Mouse (Mus musculus): ENCODE measurements around the gene Abcb10.
"Not testable (repeated sequence)": the region's sequence is repeated elsewhere in the genome, so short reads cannot be mapped to it uniquely, and the experiment has no call there.

The Abcb10 gene

DNA sequence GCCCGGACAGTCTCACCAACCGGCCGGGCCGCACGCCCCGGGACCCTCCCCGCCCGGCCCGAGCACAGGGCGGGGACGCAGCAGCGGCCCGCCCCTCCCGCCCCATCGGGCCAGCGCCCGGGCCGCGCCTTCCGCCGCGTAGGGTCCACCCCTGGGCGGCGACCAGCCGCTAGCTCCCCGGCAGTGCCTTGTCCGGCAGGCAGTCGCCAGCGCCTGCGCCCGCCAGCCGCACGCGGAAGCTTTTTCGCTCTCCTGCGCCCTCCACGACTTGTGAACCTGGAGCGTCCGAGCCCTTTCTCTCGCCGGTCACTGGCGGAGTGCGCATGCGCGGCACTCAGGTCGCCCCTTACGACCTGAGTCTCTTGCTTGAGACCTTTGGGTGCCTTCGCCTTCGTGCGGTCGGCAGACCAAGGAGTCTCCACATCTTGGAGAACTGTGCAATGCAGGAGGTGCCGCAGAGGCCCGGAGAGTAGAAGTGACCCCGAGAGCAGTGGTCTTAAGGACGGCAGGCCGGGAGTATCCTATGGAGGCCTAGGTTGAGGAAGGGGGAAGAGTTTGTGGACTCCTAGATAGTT is at the start of gene Abcb10:
Abcb10 (minus strand) TSS at position 297 of the 575 bp plus-strand sequence.
- peak; percentile 43 for DNase-seq (ENCODE audit: low spot score)

DNA sequence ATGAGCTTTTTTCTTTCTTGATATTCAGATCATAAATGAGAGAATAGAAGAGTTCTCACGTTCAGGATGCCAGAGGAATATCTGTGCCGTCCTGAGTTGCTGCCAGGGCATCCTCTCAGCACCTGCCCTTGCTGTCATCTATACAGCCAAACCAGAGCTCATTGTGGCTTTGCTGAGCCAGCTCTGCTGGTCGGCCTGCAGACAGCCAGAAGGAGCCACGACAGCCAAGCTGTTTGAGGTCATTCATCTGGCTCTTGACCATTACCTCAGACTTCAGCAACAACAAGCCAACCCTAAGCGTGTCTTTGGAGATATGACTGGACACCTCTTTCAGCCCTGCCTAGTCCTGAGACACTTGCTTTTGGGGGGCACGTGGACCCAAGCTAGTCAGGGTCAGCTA is 44.9 kb upstream of the Abcb10 start:
- DNase-seq (ENCODE audit: low spot score): no peak

DNA sequence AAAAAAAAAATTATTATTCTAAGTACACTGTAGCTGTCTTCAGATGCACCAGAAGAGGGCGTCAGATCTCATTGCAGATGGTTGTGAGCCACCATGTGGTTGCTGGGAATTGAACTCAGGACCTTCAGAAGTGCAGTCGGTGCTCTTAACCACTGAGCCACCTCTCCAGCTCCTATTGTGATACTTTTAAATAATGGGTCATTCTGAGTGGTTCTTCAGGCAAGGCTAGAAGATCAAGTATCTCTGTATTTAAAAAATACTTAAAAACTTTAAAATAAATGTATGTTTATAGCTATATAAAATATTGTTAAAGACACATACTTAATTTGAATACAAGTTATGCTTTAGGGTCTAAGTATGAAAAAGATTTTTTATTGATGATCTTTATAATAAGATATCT is 43.3 kb upstream of the Abcb10 start:
- not testable (repeated sequence) for DNase-seq (ENCODE audit: low spot score)

DNA sequence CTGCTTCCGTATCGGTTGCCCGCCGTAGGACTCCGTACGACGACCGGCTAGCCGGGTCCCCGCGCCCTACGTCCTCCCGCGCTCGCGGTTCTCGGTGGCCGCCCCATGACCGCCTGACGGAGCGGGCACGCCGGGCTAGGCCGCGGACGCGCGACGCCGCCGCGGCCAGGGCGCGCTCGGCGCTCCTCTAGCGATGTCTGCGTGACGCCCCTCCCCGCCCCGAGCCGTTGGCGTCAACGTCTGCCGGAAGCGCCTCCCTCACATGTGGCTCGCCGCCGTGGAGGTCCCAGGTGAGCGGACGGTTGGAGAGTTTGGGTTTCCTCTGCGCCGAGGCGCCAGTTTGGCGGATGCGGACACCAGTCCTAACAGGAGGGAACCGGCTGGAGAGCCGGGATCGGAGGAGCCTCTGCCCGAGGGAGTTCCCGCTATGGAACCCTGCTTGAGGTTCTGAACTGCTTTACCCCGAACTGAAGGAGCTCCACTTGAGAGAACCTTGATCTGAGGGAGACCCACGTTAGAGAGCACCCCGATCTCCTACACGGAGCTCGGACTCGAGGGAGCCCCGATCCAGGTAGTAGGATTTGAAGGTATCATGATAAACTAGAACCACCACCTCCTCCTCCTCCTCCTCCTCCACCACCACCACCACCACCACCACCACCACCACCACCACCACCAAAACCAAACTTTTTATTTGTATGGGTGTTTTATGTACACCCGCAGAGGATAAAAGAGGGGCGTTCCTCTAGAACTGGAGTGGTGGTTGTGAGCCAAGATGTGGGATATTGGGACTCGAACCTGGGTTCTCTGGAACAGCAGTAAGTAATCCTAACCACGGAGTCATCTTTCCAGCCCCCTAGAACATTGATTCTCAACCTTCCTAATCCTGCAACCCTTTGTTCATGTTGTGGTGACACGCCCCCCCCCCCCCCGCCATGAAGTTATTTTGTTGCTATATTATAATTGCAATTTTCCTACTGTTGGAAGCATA is 38.6 kb upstream of the Abcb10 start, which contains the start of the genes Taf5l and Urb2:
Taf5l (minus strand) TSS at position 161 of the 991 bp plus-strand sequence.
Urb2 (plus strand) TSS at position 272 of the 991 bp plus-strand sequence.
- DNase-seq (ENCODE audit: low spot score): peak; percentile 94

DNA sequence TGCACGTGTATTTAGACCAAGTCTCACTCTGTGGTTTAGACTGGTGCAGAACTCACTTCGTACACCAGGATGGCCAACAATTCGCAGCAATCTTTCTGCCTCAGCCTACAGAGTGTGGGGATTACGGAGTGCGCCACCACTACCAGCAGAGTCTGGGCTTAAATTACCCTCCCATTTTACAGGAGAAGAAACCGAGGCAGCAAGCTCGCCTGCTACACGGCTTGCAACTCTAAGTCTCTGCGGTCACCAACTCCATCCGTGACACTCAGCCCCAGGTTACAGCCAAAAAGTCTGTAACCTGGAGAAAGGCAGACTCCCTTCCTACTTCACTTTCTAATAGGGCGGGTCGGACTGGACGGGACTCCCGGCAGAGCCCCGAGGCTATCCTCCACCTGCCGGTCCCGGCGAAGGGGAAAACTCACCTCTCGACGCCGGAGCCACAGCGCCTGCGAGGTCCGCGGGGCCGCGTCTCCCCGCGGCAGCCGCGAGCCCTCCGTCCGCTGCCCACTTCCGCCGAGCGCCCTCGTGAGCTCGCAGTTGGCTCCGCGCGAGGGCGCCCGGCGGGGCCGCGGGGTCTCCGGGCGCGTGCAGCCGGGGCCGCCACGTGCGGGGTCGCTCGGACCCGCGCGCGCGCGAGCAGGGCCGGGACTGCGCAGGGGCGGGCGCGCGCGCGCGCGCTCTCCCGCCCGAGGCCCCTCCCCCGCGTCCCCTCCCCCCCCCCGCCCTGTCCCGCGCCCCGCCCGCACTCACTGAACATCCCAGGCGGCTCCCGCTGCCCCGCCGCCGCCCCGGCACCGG is 37.7 kb upstream of the Abcb10 start:
- DNase-seq (ENCODE audit: low spot score): peak; percentile 53

DNA sequence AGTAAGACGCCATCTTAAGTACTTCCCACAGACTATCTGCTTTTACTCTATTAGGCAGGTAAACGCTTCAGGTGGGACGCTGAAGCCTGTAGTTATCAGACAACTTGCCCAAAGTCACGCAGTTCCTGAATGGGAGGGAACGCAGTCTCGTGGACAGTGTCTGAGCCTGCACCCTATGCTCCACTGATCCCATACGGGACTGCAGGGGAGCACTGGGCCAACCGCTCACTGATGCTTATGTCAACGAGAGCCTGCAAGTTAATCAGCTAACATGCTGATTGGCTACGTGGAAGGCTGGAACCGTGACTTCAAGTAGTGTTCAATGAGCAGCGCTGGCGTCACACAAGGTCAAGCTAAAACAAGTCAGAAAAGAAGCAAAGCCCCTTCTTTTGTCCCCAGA is 36.9 kb upstream of the Abcb10 start:
- DNase-seq (ENCODE audit: low spot score): peak; percentile 9

DNA sequence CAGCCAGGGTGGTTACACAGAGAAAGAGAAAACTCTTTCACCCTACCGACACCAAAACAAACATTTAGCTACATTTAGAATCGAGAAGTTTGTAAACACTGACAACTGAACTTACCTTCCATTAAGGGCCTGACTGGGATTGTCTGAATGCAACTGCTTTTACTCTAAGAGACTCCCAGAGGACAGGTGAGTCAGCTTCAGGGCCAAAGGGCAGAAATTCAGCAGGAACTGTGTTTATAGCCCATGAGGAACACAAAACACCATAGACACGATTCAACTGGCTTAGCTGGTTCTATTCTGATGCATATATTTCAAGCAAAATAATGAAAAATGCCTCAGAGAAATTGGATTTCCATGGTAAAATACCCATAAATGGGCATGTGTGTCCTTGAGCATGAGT is 31.8 kb upstream of the Abcb10 start:
- no peak for DNase-seq (ENCODE audit: low spot score)

DNA sequence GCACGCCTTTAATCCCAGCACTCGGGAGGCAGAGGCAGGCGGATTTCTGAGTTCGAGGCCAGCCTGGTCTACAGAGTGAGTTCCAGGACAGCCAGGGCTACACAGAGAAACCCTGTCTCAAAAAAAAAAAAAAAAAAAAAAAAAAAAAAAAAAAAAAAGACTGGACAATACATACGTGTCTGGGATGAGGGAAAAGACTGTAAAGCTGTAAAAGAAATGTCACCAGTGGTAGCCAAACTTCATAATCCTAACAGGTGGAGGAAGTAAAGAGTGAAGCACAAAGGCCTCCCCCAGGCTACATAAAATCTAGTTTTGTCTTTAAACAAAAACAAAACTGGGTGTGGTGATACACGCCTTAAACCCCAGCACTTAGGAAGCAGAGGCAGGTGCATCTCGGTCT is 31.4 kb upstream of the Abcb10 start:
- DNase-seq (ENCODE audit: low spot score): not testable (repeated sequence)

DNA sequence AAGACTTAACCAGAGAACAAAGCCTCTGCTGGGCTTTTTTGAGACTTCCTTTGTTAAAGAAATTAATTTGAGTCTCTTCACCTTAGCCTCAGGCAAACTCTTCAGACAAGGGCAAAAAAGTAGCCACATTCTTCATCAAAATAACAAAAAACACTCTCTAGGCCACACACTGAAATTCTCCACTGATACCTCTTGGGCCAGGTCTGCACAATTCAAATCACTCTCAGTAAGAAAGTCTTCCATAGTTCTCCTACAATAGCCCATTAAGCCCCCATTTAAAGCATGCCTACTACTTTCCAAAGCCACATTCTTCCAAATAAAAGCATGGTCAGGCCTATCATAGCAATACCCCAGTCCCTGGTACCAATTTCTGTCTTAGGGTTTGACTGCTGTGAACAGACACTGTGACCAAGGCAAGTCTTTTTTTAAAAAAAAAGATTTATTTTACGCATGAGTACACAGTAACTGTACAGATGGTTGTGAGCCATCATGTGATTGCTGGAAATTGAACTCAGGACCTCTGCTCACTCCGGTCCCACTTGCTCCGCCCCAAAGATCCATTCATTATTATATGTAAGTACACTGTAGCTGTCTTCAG is 29.2 kb upstream of the Abcb10 start:
- DNase-seq (ENCODE audit: low spot score): no peak

DNA sequence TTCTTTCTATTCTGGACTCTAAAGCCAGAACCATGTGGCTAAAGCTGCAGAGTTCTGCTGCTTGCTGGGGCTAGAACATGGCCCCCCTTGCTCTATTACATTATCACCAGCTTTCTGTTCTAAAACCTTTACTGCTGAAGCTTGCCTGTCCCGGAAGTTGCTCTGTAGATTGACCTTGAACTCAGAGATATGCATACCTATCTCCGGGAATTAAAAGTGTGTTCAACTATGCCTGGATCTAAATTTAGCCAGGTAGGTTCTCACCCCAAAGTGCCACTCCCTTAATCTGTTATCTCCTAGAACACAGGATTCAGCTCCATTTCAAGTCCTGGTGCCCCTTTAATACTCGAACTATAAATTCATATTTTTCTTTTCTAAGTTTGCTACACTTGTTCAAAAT is 28.7 kb upstream of the Abcb10 start:
- DNase-seq (ENCODE audit: low spot score): no peak

DNA sequence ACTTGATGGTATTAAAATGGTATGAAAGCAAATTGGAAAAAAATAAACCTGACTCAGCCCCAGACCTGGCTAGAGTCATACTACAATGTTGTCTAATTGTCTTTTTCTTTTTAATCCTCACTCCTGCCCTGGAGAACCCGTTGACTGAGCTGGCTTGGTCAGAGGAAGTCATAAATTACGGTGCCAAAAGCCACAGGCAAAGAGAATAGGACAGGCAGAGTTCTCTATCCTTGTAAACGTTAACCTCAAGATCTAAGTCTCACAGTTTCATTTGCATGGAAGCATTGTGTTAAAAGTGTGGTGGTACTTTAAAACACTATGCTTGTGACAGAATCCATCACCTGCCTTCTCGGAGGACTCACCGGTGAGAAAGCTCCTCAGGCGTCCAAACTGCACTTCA is 24.9 kb upstream of the Abcb10 start:
- DNase-seq (ENCODE audit: low spot score): no peak

DNA sequence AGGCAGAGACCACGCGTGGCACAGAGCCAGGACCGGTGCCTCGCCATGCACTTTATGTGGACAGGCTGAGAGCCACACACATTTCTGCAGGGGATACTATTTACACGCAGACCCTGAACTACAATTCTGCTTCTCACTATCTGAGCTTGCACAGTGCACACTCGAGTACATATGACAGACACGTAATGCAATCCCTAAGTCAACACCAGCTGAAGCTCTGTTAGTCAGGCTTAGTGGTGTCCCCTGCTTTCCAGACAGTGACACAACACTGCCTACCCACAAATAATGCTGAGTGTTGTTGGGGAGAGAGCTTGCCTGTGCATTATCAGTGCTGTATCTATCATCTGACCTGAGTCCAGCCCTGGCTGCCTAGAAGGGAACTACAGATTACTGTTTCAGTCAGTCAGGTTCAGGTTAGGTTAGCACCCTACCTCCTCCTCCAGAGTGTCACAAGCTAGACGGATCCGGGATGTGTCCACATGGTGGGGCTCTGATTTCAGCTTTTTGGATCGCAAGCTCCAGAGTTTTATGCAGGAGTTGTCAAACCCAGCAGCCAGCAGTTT is 19.7 kb upstream of the Abcb10 start:
- DNase-seq (ENCODE audit: low spot score): no peak

DNA sequence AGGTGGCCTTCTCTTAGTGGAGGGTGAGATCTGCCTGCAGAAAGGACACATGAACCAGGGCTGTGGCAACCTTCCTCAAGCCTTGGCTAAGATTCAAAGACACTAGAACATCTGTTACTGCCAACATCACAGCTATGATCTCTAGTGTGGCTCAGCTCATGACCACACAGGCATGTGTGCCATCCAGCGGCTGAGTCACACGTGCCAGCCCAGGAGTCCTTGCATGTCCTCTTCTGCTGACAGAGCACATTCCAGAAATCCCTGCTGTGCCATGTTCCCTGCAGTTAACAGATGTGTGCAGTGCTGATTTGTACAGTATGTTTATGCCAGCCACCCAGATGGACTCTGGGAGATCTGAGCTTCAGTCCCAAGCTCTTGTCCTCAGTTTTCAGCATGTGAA is 16.6 kb upstream of the Abcb10 start:
- no peak for DNase-seq (ENCODE audit: low spot score)

DNA sequence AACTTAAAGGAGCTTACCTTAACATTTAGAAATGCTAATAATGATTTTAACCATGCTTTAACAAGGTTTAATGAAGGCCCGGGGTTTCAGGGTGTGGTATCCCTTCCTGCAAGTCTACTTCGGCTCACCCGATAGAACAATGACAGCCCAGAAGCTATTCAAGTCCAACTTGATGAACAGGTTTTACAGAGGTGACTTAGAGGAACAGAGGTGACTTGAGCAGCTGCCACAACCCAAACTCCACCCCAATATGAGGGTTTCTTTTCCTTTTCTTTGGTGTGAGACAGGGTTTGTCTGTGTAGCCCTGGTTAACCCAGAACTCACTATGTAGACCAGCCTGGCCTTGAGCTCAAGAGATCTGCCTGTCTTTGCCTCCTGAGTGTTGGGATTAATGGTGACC is 11.1 kb upstream of the Abcb10 start:
- no peak for DNase-seq (ENCODE audit: low spot score)

DNA sequence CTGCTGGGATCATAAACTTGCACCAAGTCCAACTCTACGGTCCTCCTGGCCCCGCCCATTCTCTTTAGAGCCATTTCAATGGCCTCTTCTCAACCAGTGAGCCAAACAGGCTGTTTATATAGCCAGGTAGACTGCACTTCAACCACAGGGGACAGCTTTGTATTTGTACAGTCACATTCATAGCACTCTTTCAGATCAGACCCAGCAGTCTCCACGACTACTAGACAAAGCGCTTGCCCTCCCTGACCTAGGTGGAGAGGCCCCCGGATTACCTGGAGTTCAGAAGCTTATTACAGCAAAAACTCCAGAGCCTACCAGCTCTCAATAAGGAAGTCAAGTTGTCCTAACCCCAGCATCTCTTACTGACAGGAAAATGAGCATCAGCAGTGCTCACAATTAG is 10.7 kb upstream of the Abcb10 start:
- DNase-seq (ENCODE audit: low spot score): no peak

DNA sequence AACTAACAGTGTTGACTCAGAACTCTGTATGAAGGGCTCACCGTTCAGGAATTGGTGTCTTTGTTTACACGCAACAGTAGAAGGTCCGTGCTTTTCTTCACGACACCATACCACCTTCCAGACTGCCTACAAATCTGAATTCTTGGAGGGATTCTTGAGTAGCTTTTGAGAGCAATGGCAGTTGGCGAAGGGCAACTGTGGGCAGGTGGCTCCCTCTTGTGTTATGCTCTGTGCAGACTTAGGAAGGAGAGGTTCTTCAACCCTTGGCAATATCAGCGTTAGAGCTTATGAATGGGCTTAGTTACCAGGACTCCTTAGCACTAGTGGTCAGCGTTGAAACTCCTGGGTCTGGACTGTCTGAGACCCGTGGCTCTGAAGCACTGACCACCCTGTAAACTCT is 9.7 kb upstream of the Abcb10 start:
- DNase-seq (ENCODE audit: low spot score): no peak

DNA sequence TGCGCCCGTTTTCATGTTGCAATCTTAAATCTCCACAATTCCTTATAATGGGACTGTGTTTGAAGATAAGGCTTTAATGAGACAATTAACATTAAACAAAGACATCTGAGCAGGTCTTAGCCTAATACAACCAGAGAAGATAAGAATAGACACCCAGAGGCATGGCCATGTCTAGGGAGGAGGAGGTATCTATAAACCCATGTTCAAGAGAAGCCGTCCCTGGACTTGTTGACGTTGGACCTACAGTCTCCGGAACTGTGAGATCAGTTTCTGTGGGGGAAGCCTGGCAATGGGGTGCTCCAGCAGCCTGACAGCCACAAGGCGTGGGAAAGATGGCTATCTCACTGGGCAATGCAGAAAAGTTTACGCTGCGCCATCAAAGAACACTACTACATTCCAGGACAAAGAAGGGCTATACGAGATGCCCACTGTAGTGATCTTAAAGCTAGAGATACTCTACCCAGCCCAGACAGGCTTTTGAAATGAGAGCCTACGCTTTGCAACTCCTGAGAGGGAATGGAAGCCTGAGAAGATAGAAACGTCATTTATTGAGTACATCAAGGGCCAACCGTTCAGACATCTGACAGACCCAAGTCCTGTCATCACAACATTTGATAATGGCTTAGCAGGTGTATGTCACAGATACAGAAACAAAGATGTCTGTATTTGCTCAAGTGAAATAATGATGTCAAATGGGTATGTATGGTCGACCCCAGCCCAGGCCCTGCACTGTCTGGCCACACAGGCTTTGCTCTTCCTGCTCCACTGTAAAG is 7.5 kb upstream of the Abcb10 start:
- DNase-seq (ENCODE audit: low spot score): no peak

DNA sequence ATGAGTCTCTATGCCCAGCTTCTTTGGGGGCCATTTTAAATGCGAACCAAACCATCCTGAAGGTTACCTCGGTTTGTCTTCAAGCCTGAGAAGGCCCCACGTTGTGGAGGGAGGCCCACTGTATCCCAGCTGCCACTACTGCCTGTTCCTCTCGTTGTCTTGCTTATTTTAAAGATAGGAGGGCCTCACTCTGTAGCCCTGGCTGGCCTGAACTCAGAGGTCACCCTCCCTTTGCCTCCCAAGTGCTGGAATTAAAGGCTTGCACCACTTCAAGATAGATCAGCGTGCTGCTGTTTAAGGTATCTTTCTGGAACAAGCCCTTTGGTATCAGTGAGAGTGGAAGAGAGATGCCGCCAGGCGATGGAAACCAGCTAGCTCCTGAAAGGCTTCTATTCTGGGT is 6.2 kb upstream of the Abcb10 start:
- DNase-seq (ENCODE audit: low spot score): no peak

DNA sequence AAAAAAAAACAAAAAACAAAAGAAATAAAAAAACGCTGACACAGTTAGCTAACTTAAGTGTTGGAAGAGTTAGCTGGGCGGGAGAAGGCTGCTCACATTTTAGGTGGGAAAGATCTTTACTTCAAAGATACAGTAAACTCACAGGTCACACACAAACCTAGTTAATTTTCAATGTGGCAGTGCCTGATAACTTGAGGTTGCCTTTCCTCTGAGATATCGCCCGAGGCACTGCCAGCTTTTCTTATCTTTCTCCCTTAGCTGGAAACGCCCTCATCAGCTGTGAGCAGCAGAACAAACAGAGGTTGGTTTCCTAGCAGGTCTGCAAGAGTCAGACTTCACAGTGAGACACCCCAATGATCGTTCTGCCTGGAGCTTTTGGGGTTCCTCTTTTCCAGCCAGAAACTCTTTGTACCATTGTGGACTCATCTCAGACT is 5.7 kb upstream of the Abcb10 start:
- no peak for DNase-seq (ENCODE audit: low spot score)

DNA sequence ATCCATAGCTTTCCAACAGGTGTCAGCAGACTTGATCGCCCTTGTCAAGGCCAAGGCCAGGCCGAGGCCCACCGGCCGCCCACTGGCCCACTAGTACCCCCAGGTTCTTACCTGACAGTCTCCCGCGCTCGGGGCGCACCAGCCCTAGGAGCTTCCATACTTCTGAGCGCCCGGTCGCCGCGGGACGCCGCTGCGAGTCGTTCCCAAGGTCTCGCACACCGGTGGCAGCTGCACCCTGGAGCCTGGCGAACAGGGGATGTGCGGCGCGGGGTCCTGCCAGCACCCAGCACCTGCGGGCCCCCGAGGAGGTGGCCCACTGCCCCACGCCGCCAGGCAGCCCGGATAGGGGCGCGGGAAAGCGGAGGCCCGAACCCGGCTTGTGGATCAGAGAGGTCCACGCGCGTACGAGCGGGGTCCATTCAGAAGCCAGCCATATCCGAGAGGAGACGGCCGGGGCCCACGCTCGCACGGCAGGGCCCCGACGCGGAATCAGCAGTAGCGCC is 580 bp downstream of the Abcb10 start:
- no peak for DNase-seq (ENCODE audit: low spot score)

DNA sequence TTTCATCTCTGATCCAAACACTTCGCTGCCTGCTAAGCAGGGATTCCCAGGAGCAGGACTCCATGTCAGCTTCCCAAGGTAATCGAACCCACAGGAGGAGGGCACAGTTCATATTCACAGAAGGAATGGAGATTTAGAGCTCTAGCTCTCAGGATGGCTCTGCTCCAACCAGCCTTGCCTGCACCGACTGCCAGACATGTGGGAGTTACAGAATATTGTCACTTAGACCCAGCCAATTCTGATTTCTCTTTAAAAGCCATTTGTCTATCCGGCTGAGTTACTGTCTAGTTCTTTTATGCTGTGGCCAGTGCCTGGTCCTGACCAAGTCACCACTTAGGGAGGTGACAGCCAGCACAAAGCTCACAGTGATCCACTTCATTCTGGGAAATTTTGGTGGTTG is 1.2 kb downstream of the Abcb10 start:
- DNase-seq (ENCODE audit: low spot score): no peak

All from T-cell, adult 2 months (primary cell).